Mouse (Mus musculus) liver, embryonic 14.5 days (tissue): Measurements from ENCODE around the gene Mapk13. TPM values are rescaled to one million over a fixed set of nuclear protein-coding genes. Genes with fewer than 3 reads are reported as not detected.
A peak's percentile ranks its signal among the peaks of the same experiment; 100 is the strongest.

Experiments
- ATAC-seq: fragments of 200-750 bp; cut with Nextera tagmentation; 2 replicates; pipeline ENCODE4 v1.8.0; 2017; ENCODE audit warnings: moderate number of reproducible peaks, mild to moderate bottlenecking, moderate library complexity; ENCODE audit not compliant: insufficient read depth
- DNase-seq, 3 experiments: peaks; one replicate each; pipeline ENCODE4 v3.0.0-alpha.2; 2012 to 2013; ENCODE audit warnings: low read depth in 3 of 3, low spot score in 3 of 3
- H3K27ac ChIP-seq: fragments of 300-500 bp; sonication (generic); 2 replicates; pipeline ENCODE4 v1.5.1; 2014; ENCODE audit warnings: moderate library complexity, mild to moderate bottlenecking, control low read depth, inconsistent platforms
- H3K27me3 ChIP-seq: fragments of 300-500 bp; sonication (generic); 2 replicates; pipeline ENCODE4 v1.6.1; 2014; ENCODE audit warnings: mild to moderate bottlenecking, low read length, moderate library complexity; ENCODE audit not compliant: control insufficient read depth, insufficient read depth
- H3K36me3 ChIP-seq: fragments of 300-500 bp; sonication (generic); replicated peaks from 2 replicates; pipeline ENCODE4 v1.6.1; 2014; ENCODE audit warnings: low read depth; ENCODE audit not compliant: control insufficient read depth, insufficient read depth
- H3K4me1 ChIP-seq, 2 experiments: fragments of 200-500 bp in 1 of 2; fragments of 300-500 bp in 1 of 2; sonication (generic) in 1 of 2; replicated peaks; 2 replicates each; pipeline ENCODE4 v1.6.1; 2012 to 2014; ENCODE audit warnings: antibody characterized with exemption in 1 of 2, inconsistent platforms in 1 of 2, low read length in 1 of 2; ENCODE audit not compliant: control insufficient read depth in 2 of 2, insufficient read depth in 2 of 2
- H3K4me2 ChIP-seq: fragments of 300-500 bp; sonication (generic); 2 replicates; pipeline ENCODE4 v1.6.1; 2014; ENCODE audit warnings: low read depth, mild to moderate bottlenecking, control low read depth, moderate library complexity
- H3K4me3 ChIP-seq, 2 experiments: fragments of 200-500 bp in 1 of 2; fragments of 300-500 bp in 1 of 2; sonication (generic) in 1 of 2; 2 replicates each; pipeline ENCODE4 v1.5.1; 2012 to 2014; ENCODE audit warnings: low read depth in 2 of 2, low read length in 2 of 2, mild to moderate bottlenecking in 2 of 2, control low read depth in 1 of 2, inconsistent platforms in 1 of 2, moderate library complexity in 1 of 2; ENCODE audit not compliant: insufficient read depth in 1 of 2
- H3K9ac ChIP-seq: fragments of 300-500 bp; sonication (generic); replicated peaks from 2 replicates; pipeline ENCODE4 v1.6.1; 2014; ENCODE audit warnings: mild to moderate bottlenecking, control low read depth, moderate library complexity
- H3K9me3 ChIP-seq: fragments of 300-500 bp; sonication (generic); 2 replicates; pipeline ENCODE4 v1.6.1; 2016; ENCODE audit warnings: low read length, mixed read lengths; ENCODE audit not compliant: control insufficient read depth
- CTCF ChIP-seq: IDR thresholded peaks from 2 replicates; pipeline ENCODE4 v1.5.1; 2016; ENCODE audit warnings: antibody characterized with exemption, low read depth, control low read depth
- EP300 ChIP-seq: IDR thresholded peaks from 2 replicates; pipeline ENCODE4 v1.6.1; 2016; ENCODE audit warnings: antibody characterized with exemption, low read depth
- WGBS: fragments of 180-500 bp; shearing (Covaris S2); extraction: QIAGEN DNeasy Blood & Tissue Kit; methylation state at CpG from one replicate; pipeline ENCODE4 v1.1.7; 2014; ENCODE audit not compliant: insufficient replicate concordance; 5-methylcytosine and 5-hydroxymethylcytosine counted together
- polyA plus RNA-seq, 2 experiments: library from polyadenylated mRNA; depleted of rRNA in 1 of 2; stranded (reverse) in 1 of 2; unstranded in 1 of 2; fragments of >200 nt; fragmentation: Nextera tagmentation in 1 of 2; extraction: Ambion mirVana in 1 of 2; gene quantifications; 2 replicates each; pipeline versions ENCODE4 v1.2.1 to v1.2.3; 2012 to 2014

The Mapk13 gene
- polyA plus RNA-seq, 2 experiments = 1.6 TPM

DNA sequence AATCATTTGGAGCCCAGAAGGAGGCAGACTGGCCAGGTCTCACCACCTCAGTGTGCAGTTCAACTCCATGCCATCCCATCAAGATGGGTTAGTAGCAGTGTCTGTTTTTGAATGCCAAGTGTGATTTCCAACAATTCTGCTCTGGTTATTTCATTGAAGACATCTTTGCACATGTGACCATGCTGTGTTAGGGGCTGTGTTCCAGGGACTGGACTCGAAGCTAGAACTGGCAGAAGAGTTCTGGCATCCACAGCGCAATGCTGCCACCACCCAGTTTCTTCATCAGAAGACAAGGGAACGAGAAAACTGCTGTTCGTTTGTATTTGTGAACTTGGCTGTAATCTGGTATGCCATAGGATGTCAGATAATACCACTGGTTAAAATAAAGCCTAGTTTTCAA is 21.1 kb upstream of the Mapk13 start:
- Histone ChIP-seq H3K36me3 (peaks cover 29% of the 10 kb centered on the region), H3K27ac (no peak overlapping the region), H3K9me3 (no peaks in the 10 kb centered on the region), H3K4me3 (no peak overlapping the region), H3K9ac (no peak overlapping the region), H3K4me1 (peaks cover 0 to 2% of the 10 kb centered on the region in 2 experiments; a peak in 1 of 4 replicates), H3K4me2 (no peak overlapping the region), H3K27me3 (no peaks in the 10 kb centered on the region)
- TF ChIP-seq EP300 (no peak), CTCF (no peak)
- 84% methylated on average over 4 of the region's 4 CpGs for whole genome bisulfite sequencing
- DNase-seq (no peak), ATAC-seq (no peak)

GRCm38 (mm10) chr17:28750580-28750979 is 18.5 kb upstream of the Mapk13 start:
- DNase-seq (peak in 1 of 3 experiments; percentile 35), ATAC-seq (no peak)
- peaks cover 6% of the 10 kb centered on the region for H3K36me3 ChIP-seq
- no peak overlapping the region for H3K27ac ChIP-seq
- peaks cover 0 to 2% of the 10 kb centered on the region in 2 experiments; a peak in 1 of 4 replicates for H3K4me1 ChIP-seq
- H3K9me3 ChIP-seq = no peaks in the 10 kb centered on the region
- 22% methylated on average over 6 of the region's 6 CpGs for WGBS
- TF ChIP-seq CTCF = no peak
- no peak for TF ChIP-seq EP300
- no peaks in the 10 kb centered on the region for H3K27me3 ChIP-seq
- no peak overlapping the region for H3K4me2 ChIP-seq
- H3K4me3 ChIP-seq = no peak overlapping the region
- no peak overlapping the region for H3K9ac ChIP-seq

DNA sequence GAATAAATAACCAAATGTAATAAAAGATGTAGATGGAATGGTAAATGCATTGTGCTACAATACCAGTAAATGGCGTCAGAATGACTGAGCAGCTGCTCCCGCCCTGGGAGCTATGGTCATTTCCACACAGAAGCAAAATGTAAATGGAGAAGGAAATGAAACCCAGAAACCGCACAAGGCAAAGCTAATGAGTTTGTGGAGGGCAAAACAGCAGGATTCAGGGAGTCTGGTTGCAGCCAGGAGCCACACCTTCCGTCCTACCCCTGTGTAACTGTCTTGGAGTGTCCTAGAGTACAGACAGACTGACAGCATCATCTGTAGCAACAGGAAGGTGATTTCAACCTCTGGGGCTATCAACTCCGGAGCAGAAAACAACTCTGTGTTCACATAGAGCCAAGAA is 12.7 kb upstream of the Mapk13 start:
- WGBS = 37% methylated on average over 5 of the region's 5 CpGs
- H3K36me3 ChIP-seq = no peaks in the 10 kb centered on the region
- ATAC-seq (no peak), DNase-seq (no peak)
- no peak for TF ChIP-seq CTCF
- no peak for TF ChIP-seq EP300
- H3K4me3 ChIP-seq = no peak overlapping the region
- H3K9ac ChIP-seq = no peak overlapping the region
- H3K27me3 ChIP-seq = no peaks in the 10 kb centered on the region
- H3K4me1 ChIP-seq = no peaks in the 10 kb centered on the region; a peak in 1 of 4 replicates
- H3K4me2 ChIP-seq = no peak overlapping the region
- H3K9me3 ChIP-seq = no peaks in the 10 kb centered on the region
- H3K27ac ChIP-seq = no peak overlapping the region

- H3K9ac ChIP-seq = no peak overlapping the region
- no peak overlapping the region for H3K4me3 ChIP-seq
- H3K4me2 ChIP-seq = no peak overlapping the region
- H3K36me3 ChIP-seq = no peaks in the 10 kb centered on the region
- TF ChIP-seq EP300 = no peak
- H3K27me3 ChIP-seq = no peaks in the 10 kb centered on the region
- H3K27ac ChIP-seq = no peak overlapping the region
- ATAC-seq = no peak
- DNase-seq = no peak
- H3K4me1 ChIP-seq = no peaks in the 10 kb centered on the region; a peak in 1 of 4 replicates
- WGBS = 55% methylated on average over 2 of the region's 2 CpGs
- H3K9me3 ChIP-seq = no peaks in the 10 kb centered on the region
These were observed 11.6 kb upstream of the Mapk13 start for GRCm38 (mm10) chr17:28757470-28757869.

- H3K9ac ChIP-seq = no peak overlapping the region
- no peak overlapping the region for H3K4me3 ChIP-seq
- H3K27me3 ChIP-seq = no peaks in the 10 kb centered on the region
- 55% methylated on average over 8 of the region's 8 CpGs for WGBS
- DNase-seq (no peak), ATAC-seq (peak; percentile 45)
- no peaks in the 10 kb centered on the region; a peak in 1 of 4 replicates for H3K4me1 ChIP-seq
- no peaks in the 10 kb centered on the region for H3K36me3 ChIP-seq
- H3K4me2 ChIP-seq = no peak overlapping the region
- no peak for TF ChIP-seq CTCF
- TF ChIP-seq EP300 = no peak
- no peak overlapping the region for H3K27ac ChIP-seq
- no peaks in the 10 kb centered on the region for H3K9me3 ChIP-seq
These were observed 8.3 kb upstream of the Mapk13 start for GRCm38 (mm10) chr17:28760736-28761312.
